Mouse (Mus musculus) kidney, adult 2 months (tissue): ENCODE data around the gene Atxn1.

ENCODE experiments used
- CTCF ChIP-seq: fragments of 200-500 bp; conservative IDR thresholded peaks from 2 replicates; pipeline ENCODE4 v1.5.1; 2011; ENCODE audit warnings: low read depth, mild to moderate bottlenecking, control low read depth, low read length, moderate library complexity, mixed read lengths; ENCODE audit not compliant: insufficient read depth, insufficient read length
- POLR2A ChIP-seq: fragments of 200-500 bp; IDR thresholded peaks from one replicate; pipeline ENCODE4 v1.6.1; 2011; ENCODE audit warnings: low read depth, low read length, control low read depth

DNA sequence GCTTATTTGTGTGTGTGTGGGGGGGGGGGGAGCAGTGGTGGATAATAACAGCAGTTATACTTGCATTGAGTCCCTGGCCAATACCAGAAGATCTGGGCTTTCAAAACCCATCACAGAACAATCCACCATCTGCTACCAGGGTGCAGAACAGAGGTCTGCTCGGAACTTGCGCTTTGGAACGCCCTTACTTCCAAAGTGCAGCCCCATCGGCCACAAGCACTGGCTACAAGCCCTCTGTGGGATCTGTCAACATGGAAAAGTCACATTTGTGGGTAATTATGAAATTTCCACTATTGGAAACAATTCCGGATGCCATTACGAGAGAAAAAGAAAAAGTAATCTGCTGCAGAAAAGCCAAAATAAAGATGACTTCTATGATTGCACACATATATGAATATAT, 25.2 kb downstream of the Atxn1 start:
- TF ChIP-seq CTCF (no peak), POLR2A (no peak)
